Mouse (Mus musculus): ENCODE measurements around the gene Gm21904.
"Not testable (repeated sequence)": the region's sequence is repeated elsewhere in the genome, so short reads cannot be mapped to it uniquely, and the experiment has no call there.

Gm21904 gene

GRCm38 (mm10) chrY:17846166-17846565 is at the start of gene Gm21904:
TSS of gene Gm21904 (minus strand) at chrY:17846266.
- DNase-seq = not testable (repeated sequence)

DNA sequence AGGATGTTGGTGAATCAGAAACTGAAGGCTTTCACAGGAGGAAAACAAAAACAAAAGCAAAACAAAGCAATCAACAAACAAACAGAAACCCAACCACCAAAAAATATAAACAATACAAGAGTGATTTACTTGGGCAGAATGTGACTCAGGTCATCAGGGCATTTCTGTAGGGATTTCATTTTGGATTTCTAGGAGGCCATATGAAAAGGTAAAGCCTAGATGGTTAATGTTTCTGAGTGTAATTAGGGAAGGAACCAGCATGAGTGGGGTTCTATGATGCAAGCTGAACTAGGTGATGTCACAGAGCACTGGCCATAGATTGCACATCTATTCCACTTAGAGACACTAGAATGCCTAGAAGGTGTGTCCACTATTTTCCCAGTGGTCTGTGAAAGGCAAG is 28.4 kb upstream of the Gm21904 start, which contains the start of the genes Gm20772 and Gm20831:
Gm20772 (plus strand) TSS at position 301 of the 400 bp plus-strand sequence.
Gm20831 (plus strand) TSS at position 301 of the 400 bp plus-strand sequence.
- DNase-seq = not testable (repeated sequence)

All from kidney, adult 11 months (tissue).